Mouse (Mus musculus): ENCODE results near the gene Olfr578. TPM values are rescaled to one million over a fixed set of nuclear protein-coding genes. Genes with fewer than 3 reads are reported as not detected.

Gene Olfr578
- not detected for total RNA-seq (2022)

- no peak for DNase-seq (ENCODE audit: low spot score)
Observed at GRCm38 (mm10) chr7:102989224-102989623, at the start of gene Olfr578. Gene Olfr578, minus strand, starts transcription at chr7:102989324.

- DNase-seq (ENCODE audit: low spot score), result no peak
Observed at GRCm38 (mm10) chr7:103037724-103038123, 48.6 kb upstream of the Olfr578 start, which contains the start of gene Olfr582. Gene Olfr582, plus strand, starts transcription at chr7:103038024.

GRCm38 (mm10) chr7:102975843-102976242 lies 13.3 kb downstream of the Olfr578 start, which contains the start of gene Olfr577:
Gene Olfr577, minus strand, starts transcription at chr7:102975943.
- no peak for DNase-seq (ENCODE audit: low spot score)

- no peak for DNase-seq (ENCODE audit: low spot score)
Observed at GRCm38 (mm10) chr7:102974399-102974798, 14.7 kb downstream of the Olfr578 start.

GRCm38 (mm10) chr7:102962360-102962759 lies 26.8 kb downstream of the Olfr578 start, which contains the start of gene Olfr576:
Gene Olfr576, plus strand, starts transcription at chr7:102962660.
- no peak for DNase-seq (ENCODE audit: low spot score)

GRCm38 (mm10) chr7:102958593-102958992 lies 30.5 kb downstream of the Olfr578 start, which contains the start of gene Olfr575:
Gene Olfr575, minus strand, starts transcription at chr7:102958775.
- no peak for DNase-seq (ENCODE audit: low spot score)

- no peak for DNase-seq (ENCODE audit: low spot score)
Observed at GRCm38 (mm10) chr7:102958137-102958536, 31.0 kb downstream of the Olfr578 start.

- no peak for DNase-seq (ENCODE audit: low spot score)
Observed at GRCm38 (mm10) chr7:102950732-102951131, 38.4 kb downstream of the Olfr578 start.

- no peak for DNase-seq (ENCODE audit: low spot score)
Observed at GRCm38 (mm10) chr7:102948167-102948566, 41.0 kb downstream of the Olfr578 start, which contains the start of gene Olfr574. Gene Olfr574, plus strand, starts transcription at chr7:102948467.

- no peak for DNase-seq (ENCODE audit: low spot score)
Observed at GRCm38 (mm10) chr7:102943417-102943816, 45.7 kb downstream of the Olfr578 start.

- DNase-seq (ENCODE audit: low spot score), result no peak
Observed at GRCm38 (mm10) chr7:102942475-102942874, 46.6 kb downstream of the Olfr578 start, which contains the start of gene Olfr573-ps1. Gene Olfr573-ps1, minus strand, starts transcription at chr7:102942575.

Other genes starting within 250 kb of the Olfr578 start
- under 1 TPM in 1 of 4 experiments, not detected in 3; 0.16 TPM for gene Olfr560, start 230.0 kb downstream of the Olfr578 start, total RNA-seq (2022)
- gene Olfr78, start 229.9 kb downstream of the Olfr578 start, total RNA-seq (2022), result under 1 TPM; 0.23 to 0.41 (median 0.30) TPM
- gene Olfr561, start 218.1 kb downstream of the Olfr578 start, total RNA-seq (2022), result not detected
- not detected for gene Olfr564, start 185.8 kb downstream of the Olfr578 start, total RNA-seq (2022)
- gene Olfr566, start 130.6 kb downstream of the Olfr578 start, total RNA-seq (2022), result not detected
- not detected for gene Olfr568, start 112.2 kb downstream of the Olfr578 start, total RNA-seq (2022)
- gene Olfr569, start 98.4 kb downstream of the Olfr578 start, total RNA-seq (2022), result not detected
- not detected for gene Olfr570, start 94.7 kb downstream of the Olfr578 start, total RNA-seq (2022)
- gene Olfr571, start 71.8 kb downstream of the Olfr578 start, total RNA-seq (2022), result not detected
- not detected for gene Olfr572, start 64.9 kb downstream of the Olfr578 start, total RNA-seq (2022)
- gene Olfr573-ps1, start 46.7 kb downstream of the Olfr578 start, total RNA-seq (2022), result not detected
- not detected for gene Olfr574, start 40.9 kb downstream of the Olfr578 start, total RNA-seq (2022)
- gene Olfr575, start 30.5 kb downstream of the Olfr578 start, total RNA-seq (2022), result not detected
- gene Olfr576, start 26.7 kb downstream of the Olfr578 start, total RNA-seq (2022), result not detected
- gene Olfr577, start 13.4 kb downstream of the Olfr578 start, total RNA-seq (2022), result not detected
- gene Olfr582, start 48.7 kb upstream of the Olfr578 start, total RNA-seq (2022), result not detected
- gene Olfr583, start 62.0 kb upstream of the Olfr578 start, total RNA-seq (2022), result not detected
- not detected for gene Olfr584, start 92.6 kb upstream of the Olfr578 start, total RNA-seq (2022)
- not detected for gene Olfr585, start 108.4 kb upstream of the Olfr578 start, total RNA-seq (2022)
- not detected for gene Olfr586, start 136.3 kb upstream of the Olfr578 start, total RNA-seq (2022)
- gene Olfr588-ps1, start 151.6 kb upstream of the Olfr578 start, total RNA-seq (2022), result not detected
- not detected for gene Olfr589, start 167.0 kb upstream of the Olfr578 start, total RNA-seq (2022)
- not detected for gene Olfr591, start 189.0 kb upstream of the Olfr578 start, total RNA-seq (2022)
- gene Olfr592, start 195.5 kb upstream of the Olfr578 start, total RNA-seq (2022), result not detected
- gene Olfr593, start 222.5 kb upstream of the Olfr578 start, total RNA-seq (2022), result not detected
- gene Olfr594, start 227.7 kb upstream of the Olfr578 start, total RNA-seq (2022), result not detected